Mouse (Mus musculus) forebrain, postnatal 0 days (tissue): Measurements from ENCODE around the gene Ubqln4. TPM values are rescaled to one million over a fixed set of nuclear protein-coding genes. Genes with fewer than 3 reads are reported as not detected.
A peak's percentile ranks its signal among the peaks of the same experiment; 100 is the strongest.

Experiments used
- ATAC-seq: fragments of 200-750 bp; cut with Nextera tagmentation; 2 replicates; pipeline ENCODE4 v1.8.0; 2017; ENCODE audit warnings: mild to moderate bottlenecking, moderate library complexity
- DNase-seq: peaks from one replicate; pipeline ENCODE4 v3.0.0-alpha.2; 2015
- H3K27ac ChIP-seq: fragments of 300-500 bp; sonication (generic); 2 replicates; pipeline ENCODE4 v1.5.1; 2014; ENCODE audit warnings: low read depth, mild to moderate bottlenecking, antibody characterized with exemption, low read length, moderate library complexity, mixed read lengths
- H3K27me3 ChIP-seq: fragments of 300-500 bp; sonication (generic); 2 replicates; pipeline ENCODE4 v1.6.1; 2014; ENCODE audit warnings: mild to moderate bottlenecking, low read length, mixed read lengths; ENCODE audit not compliant: insufficient read depth
- H3K36me3 ChIP-seq: fragments of 300-500 bp; sonication (generic); 2 replicates; pipeline ENCODE4 v1.6.1; 2014; ENCODE audit warnings: mild to moderate bottlenecking, moderate library complexity; ENCODE audit not compliant: insufficient read depth
- H3K4me1 ChIP-seq: fragments of 300-500 bp; sonication (generic); 2 replicates; pipeline ENCODE4 v1.6.1; 2014; ENCODE audit warnings: antibody characterized with exemption; ENCODE audit not compliant: insufficient read depth
- H3K4me2 ChIP-seq: fragments of 300-500 bp; sonication (generic); 2 replicates; pipeline ENCODE4 v1.6.1; 2014; ENCODE audit warnings: low read depth, mild to moderate bottlenecking, moderate library complexity
- H3K4me3 ChIP-seq: fragments of 300-500 bp; sonication (generic); 2 replicates; pipeline ENCODE4 v1.5.1; 2014; ENCODE audit warnings: low read depth, low read length, mixed read lengths
- H3K9ac ChIP-seq: fragments of 300-500 bp; sonication (generic); 2 replicates; pipeline ENCODE4 v1.6.1; 2014; ENCODE audit warnings: mild to moderate bottlenecking
- H3K9me3 ChIP-seq: fragments of 300-500 bp; sonication (generic); 2 replicates; pipeline ENCODE4 v1.6.1; 2016; ENCODE audit warnings: low read length
- CTCF ChIP-seq: sonication (generic); IDR thresholded peaks from 2 replicates; pipeline ENCODE4 v1.5.1; 2016; ENCODE audit warnings: antibody characterized with exemption, control low read depth, low read depth
- WGBS: fragments of 180-500 bp; shearing (Covaris S2); extraction: QIAGEN DNeasy Blood & Tissue Kit; methylation state at CpG from one replicate; pipeline ENCODE4 v1.1.7; 2014; 5-methylcytosine and 5-hydroxymethylcytosine counted together
- polyA plus RNA-seq: library from polyadenylated mRNA; unstranded; fragments of >200 nt; fragmentation: Nextera tagmentation; extraction: Ambion mirVana; gene quantifications from 2 replicates; pipeline ENCODE4 v1.2.1, GENCODE M21; 2015
- total RNA-seq: library from RNA; depleted of rRNA; stranded (reverse); fragments of >200 nt; gene quantifications from 2 replicates; pipeline ENCODE4 v1.2.3, GENCODE M21; 2014

Ubqln4 gene
- total and polyA plus RNA-seq, 2 experiments from 2014 or later = 30.8 to 116 TPM

DNA sequence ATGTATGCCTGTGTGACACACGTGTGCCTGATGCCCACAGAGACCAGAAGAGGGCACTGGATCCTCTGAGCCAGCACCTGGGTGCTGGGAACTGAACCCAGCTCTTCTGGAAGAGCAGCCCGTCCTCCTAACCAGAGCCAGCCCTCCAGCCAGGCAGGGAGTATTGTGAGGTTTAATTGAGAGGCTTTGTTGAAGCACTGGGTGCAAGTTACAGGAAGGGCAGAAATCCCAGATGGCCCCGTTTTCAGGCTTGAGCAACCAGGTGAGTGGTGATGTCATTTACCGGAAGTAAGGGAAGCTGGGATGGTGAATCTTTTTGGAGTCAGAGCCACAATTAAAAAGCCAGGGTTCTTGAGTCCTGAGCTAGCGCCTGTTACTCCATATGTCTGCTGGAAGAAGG is 28.5 kb upstream of the Ubqln4 start:
- Histone ChIP-seq H3K9me3 (no peaks in the 10 kb centered on the region), H3K36me3 (peaks cover 16% of the 10 kb centered on the region; the same call in 1 of the 2 replicates), H3K27me3 (no peaks in the 10 kb centered on the region), H3K4me1 (peaks cover 21% of the 10 kb centered on the region), H3K4me3 (no peak overlapping the region), H3K4me2 (no peak overlapping the region), H3K9ac (no peak overlapping the region), H3K27ac (no peak overlapping the region)
- ATAC-seq (no peak), DNase-seq (no peak)
- peak; percentile 19; the same call in 1 of the 2 replicates for TF ChIP-seq CTCF
- 85% methylated on average over 5 of the region's 5 CpGs for WGBS

DNA sequence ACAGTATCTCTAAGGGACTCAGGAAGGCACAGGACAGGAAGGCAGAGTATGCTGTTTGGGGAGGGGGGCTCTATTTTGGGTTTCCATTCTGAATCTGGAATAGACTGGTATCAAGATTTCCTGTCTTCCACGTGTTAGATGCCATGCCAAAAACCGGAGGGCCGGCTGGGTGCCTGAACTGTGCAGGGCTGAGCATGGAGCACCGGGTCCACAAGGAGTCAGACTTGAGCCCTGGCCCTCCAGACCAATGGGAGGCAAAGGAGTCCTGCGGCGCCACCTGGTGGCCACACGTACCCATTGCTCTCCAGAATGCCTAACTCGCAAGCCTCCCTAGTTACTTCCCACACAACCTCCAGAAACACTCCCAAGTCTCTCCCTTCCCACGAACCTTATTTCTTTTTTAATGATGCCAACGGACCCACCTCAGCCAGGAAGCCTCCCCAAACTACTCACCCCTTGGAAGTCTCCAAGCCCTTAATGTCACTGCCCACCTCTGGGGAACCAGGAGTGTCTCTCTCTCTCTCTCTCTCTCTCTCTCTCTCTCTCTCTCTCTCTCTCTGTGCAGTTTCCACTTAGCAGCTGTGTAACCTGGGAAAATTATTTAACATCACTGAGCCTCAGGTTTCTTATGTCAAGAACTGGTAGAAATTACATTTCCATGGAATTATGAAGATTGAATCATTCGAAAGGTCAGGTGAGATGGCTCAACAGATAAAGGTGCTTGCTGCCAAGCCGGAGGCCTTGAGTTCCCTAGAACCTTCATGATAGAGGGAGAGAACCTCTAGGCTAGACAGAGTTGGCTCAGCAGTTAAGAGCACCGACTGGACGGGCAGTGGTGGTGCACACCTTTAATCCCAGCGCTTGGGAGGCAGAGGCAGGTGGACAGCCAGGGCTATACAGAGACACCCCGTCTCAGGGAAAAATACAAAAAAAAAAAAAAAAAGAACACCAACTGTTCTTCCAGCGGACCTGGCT is 27.1 kb upstream of the Ubqln4 start:
- H3K4me1 ChIP-seq = peaks cover 27% of the 10 kb centered on the region
- H3K36me3 ChIP-seq = peaks cover 16% of the 10 kb centered on the region; the same call in 1 of the 2 replicates
- H3K9me3 ChIP-seq = no peaks in the 10 kb centered on the region
- no peaks in the 10 kb centered on the region for H3K27me3 ChIP-seq
- DNase-seq = peak; percentile 92
- no peak overlapping the region for H3K9ac ChIP-seq
- TF ChIP-seq CTCF = peak; percentile 99
- H3K4me2 ChIP-seq = peak overlapping the region; percentile 22; the same call in 1 of the 2 replicates
- H3K27ac ChIP-seq = no peak overlapping the region
- H3K4me3 ChIP-seq = no peak overlapping the region
- peak; percentile 89 for ATAC-seq
- 29% methylated on average over 17 of the region's 17 CpGs for WGBS

DNA sequence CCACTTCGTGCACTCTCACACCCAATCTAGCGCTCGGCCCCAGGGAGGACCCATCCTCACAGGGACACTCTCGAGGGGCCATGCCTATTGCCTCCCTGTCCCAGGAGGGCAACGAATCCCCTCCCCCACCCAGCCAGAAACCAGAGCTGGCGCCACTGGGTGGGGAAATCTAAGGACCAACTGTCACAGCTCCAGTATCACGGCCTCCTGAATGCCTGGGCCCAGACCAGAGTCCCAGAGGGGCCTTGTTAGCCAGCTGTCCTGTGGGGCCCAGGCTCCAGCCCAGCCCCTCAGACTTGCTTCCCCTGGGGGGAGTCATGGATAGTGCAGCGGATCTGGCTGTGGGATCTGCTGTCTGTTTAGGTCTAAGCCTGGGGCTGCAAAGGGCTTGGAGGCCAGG is 26.0 kb upstream of the Ubqln4 start:
- ATAC-seq = no peak
- H3K4me2 ChIP-seq = peak overlapping the region; percentile 27; the same call in 1 of the 2 replicates
- H3K4me1 ChIP-seq = peaks cover 27% of the 10 kb centered on the region
- H3K27ac ChIP-seq = peak overlapping the region; percentile 15; the same call in 1 of the 2 replicates
- peaks cover 16% of the 10 kb centered on the region; the same call in 1 of the 2 replicates for H3K36me3 ChIP-seq
- no peaks in the 10 kb centered on the region for H3K27me3 ChIP-seq
- no peak for DNase-seq
- no peak overlapping the region for H3K4me3 ChIP-seq
- 34% methylated on average over 8 of the region's 8 CpGs for WGBS
- TF ChIP-seq CTCF = no peak
- no peaks in the 10 kb centered on the region for H3K9me3 ChIP-seq
- peak overlapping the region; percentile 33; the same call in 1 of the 2 replicates for H3K9ac ChIP-seq

DNA sequence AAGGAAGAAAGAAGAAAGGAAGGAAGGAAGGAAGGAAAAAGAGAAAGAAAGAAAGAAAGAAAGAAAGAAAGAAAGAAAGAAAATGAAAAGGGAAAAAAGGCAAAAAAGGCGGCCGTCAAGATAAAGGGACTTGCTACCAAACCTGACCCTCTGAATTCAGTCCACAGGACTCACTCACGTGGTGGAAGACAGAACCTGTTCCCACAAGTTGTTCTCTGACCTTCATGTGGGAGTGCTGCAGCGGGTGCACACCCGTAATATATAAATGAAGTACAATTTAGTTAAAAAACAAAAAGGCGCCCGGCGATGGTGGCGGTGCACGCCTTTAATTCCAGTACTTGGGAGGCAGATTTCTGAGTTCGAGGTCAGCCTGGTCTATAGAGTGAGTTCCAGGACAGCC is 24.9 kb upstream of the Ubqln4 start:
- Histone ChIP-seq H3K4me1 (peaks cover 27% of the 10 kb centered on the region), H3K9me3 (no peaks in the 10 kb centered on the region), H3K27me3 (no peaks in the 10 kb centered on the region), H3K36me3 (peaks cover 11% of the 10 kb centered on the region; the same call in 1 of the 2 replicates), H3K4me3 (no peak overlapping the region), H3K9ac (peak overlapping the region; percentile 100; the same call in 1 of the 2 replicates), H3K27ac (no peak overlapping the region), H3K4me2 (peak overlapping the region; percentile 78; the same call in 1 of the 2 replicates)
- no peak for DNase-seq
- TF ChIP-seq CTCF = no peak
- no peak for ATAC-seq
- 74% methylated on average over 11 of the region's 11 CpGs for WGBS

DNA sequence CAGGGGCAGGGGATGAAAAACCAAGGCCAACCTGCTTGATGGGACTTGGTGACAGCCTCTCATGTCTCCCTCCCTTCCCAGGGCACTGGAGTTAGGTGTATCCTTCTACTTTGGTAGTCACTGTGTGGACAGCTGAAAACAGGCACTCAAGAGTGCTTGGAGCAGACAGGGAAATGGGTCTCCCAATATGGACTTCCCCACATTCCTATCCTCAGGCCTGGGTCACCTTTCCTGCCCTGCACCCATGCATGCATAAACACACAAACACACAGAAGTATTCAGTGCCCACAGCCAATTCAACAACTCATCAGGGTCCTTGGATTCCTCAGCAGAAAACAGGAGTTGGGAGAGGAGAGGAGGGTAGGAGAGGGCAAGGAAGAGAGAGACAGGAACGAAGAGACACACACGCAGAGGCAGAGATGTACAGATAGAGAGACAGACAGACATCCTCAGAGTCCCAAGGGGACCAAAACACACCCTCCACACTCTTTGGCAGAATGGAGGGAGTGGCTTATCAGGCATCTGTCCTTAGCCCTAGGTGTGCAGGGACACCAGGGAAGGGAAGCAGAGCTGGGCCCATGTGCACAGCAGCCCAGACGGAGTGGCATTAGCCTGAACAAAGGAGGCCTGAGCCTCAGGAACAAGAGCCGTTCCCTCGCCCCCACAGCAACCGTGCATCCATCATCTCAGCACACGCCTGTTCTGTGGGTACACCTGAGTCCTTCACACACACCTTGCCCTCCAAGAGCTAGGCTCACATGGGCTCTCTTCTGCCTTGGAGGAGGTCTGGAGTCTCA is 24.2 kb upstream of the Ubqln4 start:
- no peak for TF ChIP-seq CTCF
- H3K4me2 ChIP-seq = peak overlapping the region; percentile 78
- ATAC-seq (no peak), DNase-seq (no peak)
- peak overlapping the region; percentile 60 for H3K4me3 ChIP-seq
- H3K27me3 ChIP-seq = no peaks in the 10 kb centered on the region
- 0 out of 2 replicates have a peak overlapping the region, but pooled peaks have one; percentile 45 for H3K27ac ChIP-seq
- H3K9ac ChIP-seq = peak overlapping the region; percentile 100
- H3K4me1 ChIP-seq = peaks cover 27% of the 10 kb centered on the region
- no peaks in the 10 kb centered on the region for H3K9me3 ChIP-seq
- peaks cover 7% of the 10 kb centered on the region; the same call in 1 of the 2 replicates for H3K36me3 ChIP-seq
- 14% methylated on average over 7 of the region's 7 CpGs for WGBS

DNA sequence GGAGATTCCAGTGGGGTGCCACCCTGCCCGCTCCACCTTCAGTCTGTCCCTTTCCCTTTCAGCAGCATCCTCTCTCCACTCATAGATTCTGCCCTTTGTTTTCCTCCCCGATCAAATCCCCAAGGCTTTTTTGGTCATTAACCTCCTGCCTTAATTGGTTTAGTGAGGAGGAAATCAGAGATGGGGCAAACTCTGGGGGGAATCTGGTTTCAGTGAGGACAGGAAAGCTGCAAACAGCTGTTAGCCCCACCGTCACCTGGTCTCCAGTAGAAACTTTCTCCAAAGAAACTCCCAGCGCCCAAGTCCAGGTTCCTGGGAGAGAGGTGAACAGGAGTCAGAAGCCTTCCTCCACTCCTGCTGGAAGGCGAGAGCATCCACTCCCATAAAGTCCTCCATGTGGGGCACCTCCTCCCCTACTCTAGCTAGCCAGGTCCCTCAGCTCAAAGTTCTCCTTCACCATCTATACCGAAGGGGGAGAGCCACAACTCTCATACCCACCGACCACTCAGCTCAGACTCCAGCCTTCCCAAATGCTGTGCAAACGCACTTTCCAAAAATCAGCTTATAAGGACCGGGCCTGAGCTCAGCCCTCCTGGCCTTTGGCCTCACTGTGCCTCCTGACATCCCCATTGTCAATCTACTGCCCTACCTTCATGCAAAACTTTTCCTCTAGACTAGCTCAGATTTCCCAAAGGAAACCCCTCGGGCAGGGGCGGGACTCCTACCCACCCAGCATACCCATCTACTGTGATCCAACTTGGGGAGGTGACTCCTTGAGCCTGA is 23.3 kb upstream of the Ubqln4 start:
- Histone ChIP-seq H3K4me3 (peak overlapping the region; percentile 60), H3K27me3 (no peaks in the 10 kb centered on the region), H3K4me2 (peak overlapping the region; percentile 78), H3K4me1 (peaks cover 31% of the 10 kb centered on the region), H3K9me3 (no peaks in the 10 kb centered on the region), H3K9ac (peak overlapping the region; percentile 100), H3K27ac (peak overlapping the region; percentile 99; the same call in 1 of the 2 replicates), H3K36me3 (no peaks in the 10 kb centered on the region)
- WGBS = 8% methylated on average over 11 of the region's 11 CpGs
- ATAC-seq (no peak), DNase-seq (no peak)
- TF ChIP-seq CTCF = no peak
